Mouse (Mus musculus): ENCODE data around the gene Asb2.

Asb2 gene

GRCm38 (mm10) chr12:103273051-103273450 lies 82.8 kb downstream of the Asb2 start:
- no peak for DNase-seq (ENCODE audit: low read depth, low spot score)

GRCm38 (mm10) chr12:103272176-103272575 lies 83.6 kb downstream of the Asb2 start:
- DNase-seq (ENCODE audit: low read depth, low spot score), result no peak

Measured in CD4-positive helper T cell, adult 2 months (primary cell).